Mouse (Mus musculus) CH12.LX (cell line): ENCODE measurements at regions not wholly inside any gene's neighbourhood (a gene's known extent, or its start where the extent isn't known, plus 50 kb on each side); places are given as distances from the start of the nearest gene placed in this dataset.

Experiments
- DNase-seq: peaks from one replicate; pipeline ENCODE4 v3.0.0-alpha.2; 2013; ENCODE audit errors: extremely low read depth
- H3K27ac ChIP-seq: 2 replicates; pipeline ENCODE4 v1.5.1; 2012; ENCODE audit warnings: low read depth, mild to moderate bottlenecking, control low read depth, moderate library complexity; ENCODE audit not compliant: insufficient read depth
- H3K27me3 ChIP-seq: replicated peaks from 2 replicates; pipeline ENCODE3; 2012; ENCODE audit warnings: inconsistent platforms
- H3K36me3 ChIP-seq, 2 experiments: replicated peaks in 1 of 2; 2 replicates each; pipeline versions ENCODE3 to v1.6.1; 2012; ENCODE audit warnings: inconsistent platforms in 1 of 2, low read length in 1 of 2, mild to moderate bottlenecking in 1 of 2, mixed read lengths in 1 of 2, moderate library complexity in 1 of 2; ENCODE audit not compliant: control insufficient read depth in 1 of 2, insufficient read depth in 1 of 2
- H3K4me1 ChIP-seq, 2 experiments: 2 replicates each; pipeline ENCODE4 v1.6.1; 2012; ENCODE audit warnings: inconsistent platforms in 1 of 2, moderate library complexity in 1 of 2; ENCODE audit not compliant: insufficient read depth in 2 of 2, control insufficient read depth in 1 of 2
- H3K4me2 ChIP-seq: 2 replicates; pipeline ENCODE4 v1.6.1; 2012; ENCODE audit warnings: low read depth, mild to moderate bottlenecking, control low read depth; ENCODE audit not compliant: poor library complexity, insufficient read depth, severe bottlenecking
- H3K4me3 ChIP-seq, 3 experiments: fragments of 150-350 bp in 1 of 3; sonication (generic) in 1 of 3; replicated peaks in 1 of 3; 2 replicates each; pipeline versions ENCODE3 to v1.5.1; 2011 to 2012; ENCODE audit warnings: low read depth in 2 of 3, low read length in 2 of 3, mild to moderate bottlenecking in 2 of 3, moderate library complexity in 2 of 3, control low read depth in 1 of 3, improper control_type of control experiment in 1 of 3, inconsistent platforms in 1 of 3, mixed read lengths in 1 of 3; ENCODE audit not compliant: poor library complexity in 1 of 3
- H3K79me2 ChIP-seq: replicated peaks from 2 replicates; pipeline ENCODE4 v1.6.1; 2012; ENCODE audit warnings: mild to moderate bottlenecking, moderate library complexity; ENCODE audit not compliant: control insufficient read depth, poor library complexity, insufficient read depth, severe bottlenecking; ENCODE audit errors: extremely low read depth
- H3K9ac ChIP-seq: 2 replicates; pipeline ENCODE4 v1.6.1; 2012; ENCODE audit warnings: low read depth, mild to moderate bottlenecking, control low read depth, moderate library complexity; ENCODE audit not compliant: insufficient read depth
- H3K9me3 ChIP-seq: replicated peaks from 2 replicates; pipeline ENCODE3; 2012; ENCODE audit warnings: low read length, inconsistent platforms, mixed read lengths
- BHLHE40 ChIP-seq: IDR thresholded peaks from 2 replicates; pipeline ENCODE4 v1.6.1; 2011; ENCODE audit warnings: mild to moderate bottlenecking, low read depth, low read length, improper control_type of control experiment
- CHD2 ChIP-seq: IDR thresholded peaks from 2 replicates; pipeline ENCODE4 v1.6.1; 2011; ENCODE audit warnings: low read length, improper control_type of control experiment
- E2F4 ChIP-seq: IDR thresholded peaks from 2 replicates; pipeline ENCODE4 v1.6.1; 2011; ENCODE audit warnings: low read depth, low read length, improper control_type of control experiment; ENCODE audit not compliant: insufficient replicate concordance
- ELF1 ChIP-seq: IDR thresholded peaks from 2 replicates; pipeline ENCODE4 v1.6.1; 2014; ENCODE audit warnings: low read depth, mild to moderate bottlenecking, inconsistent platforms, low read length, improper control_type of control experiment
- EP300 ChIP-seq: IDR thresholded peaks from 2 replicates; pipeline ENCODE4 v1.6.1; 2011; ENCODE audit warnings: low read length, improper control_type of control experiment
- ETS1 ChIP-seq: conservative IDR thresholded peaks from 2 replicates; pipeline ENCODE4 v1.6.1; 2012; ENCODE audit warnings: low read depth, mild to moderate bottlenecking, inconsistent platforms, low read length, improper control_type of control experiment, moderate library complexity
- GABPA ChIP-seq: IDR thresholded peaks from 2 replicates; pipeline ENCODE4 v1.6.1; 2012; ENCODE audit warnings: low read depth, low read length, improper control_type of control experiment, inconsistent platforms; ENCODE audit not compliant: insufficient replicate concordance
- JUN ChIP-seq: IDR thresholded peaks from 2 replicates; pipeline ENCODE4 v1.6.1; 2011; ENCODE audit warnings: low read depth, mild to moderate bottlenecking, low read length, improper control_type of control experiment, moderate library complexity; ENCODE audit not compliant: insufficient read depth
- JUND ChIP-seq: conservative IDR thresholded peaks from 2 replicates; pipeline ENCODE4 v1.6.1; 2011; ENCODE audit warnings: low read depth, low read length, improper control_type of control experiment
- KAT2A ChIP-seq: IDR thresholded peaks from 2 replicates; pipeline ENCODE4 v1.6.1; 2012; ENCODE audit warnings: low read length, improper control_type of control experiment, inconsistent platforms; ENCODE audit not compliant: insufficient replicate concordance
- MAFK ChIP-seq: IDR thresholded peaks from 2 replicates; pipeline ENCODE4 v1.6.1; 2011; ENCODE audit warnings: low read length, improper control_type of control experiment; ENCODE audit not compliant: insufficient replicate concordance
- MAX ChIP-seq: IDR thresholded peaks from 2 replicates; pipeline ENCODE4 v1.6.1; 2011; ENCODE audit warnings: low read length, improper control_type of control experiment
- MEF2A ChIP-seq: IDR thresholded peaks from 2 replicates; pipeline ENCODE4 v1.6.1; 2014; ENCODE audit warnings: low read depth, mild to moderate bottlenecking, inconsistent platforms, low read length, improper control_type of control experiment, borderline replicate concordance
- MXI1 ChIP-seq: IDR thresholded peaks from 2 replicates; pipeline ENCODE4 v1.6.1; 2011; ENCODE audit warnings: mild to moderate bottlenecking, low read depth, low read length, improper control_type of control experiment
- MYC ChIP-seq: IDR thresholded peaks from 2 replicates; pipeline ENCODE4 v1.6.1; 2011; ENCODE audit warnings: low read depth, mild to moderate bottlenecking, improper control_type of control experiment, low read length
- NRF1 ChIP-seq: IDR thresholded peaks from 2 replicates; pipeline ENCODE4 v1.6.1; 2014; ENCODE audit warnings: low read depth, mild to moderate bottlenecking, inconsistent platforms, low read length, improper control_type of control experiment, moderate library complexity
- PAX5 ChIP-seq: IDR thresholded peaks from 2 replicates; pipeline ENCODE4 v1.6.1; 2012; ENCODE audit warnings: low read length, inconsistent platforms, mixed read lengths
- POLR2AphosphoS2 ChIP-seq: IDR thresholded peaks from 2 replicates; pipeline ENCODE4 v1.6.1; 2011; ENCODE audit warnings: low read depth, low read length, improper control_type of control experiment
- RCOR1 ChIP-seq: conservative IDR thresholded peaks from 2 replicates; pipeline ENCODE4 v1.6.1; 2012; ENCODE audit warnings: low read depth, mild to moderate bottlenecking, inconsistent platforms, low read length, improper control_type of control experiment
- SIN3A ChIP-seq: IDR thresholded peaks from 2 replicates; pipeline ENCODE4 v1.6.1; 2012; ENCODE audit warnings: low read length, improper control_type of control experiment, inconsistent platforms
- TBP ChIP-seq: conservative IDR thresholded peaks from 2 replicates; pipeline ENCODE4 v1.6.1; 2011; ENCODE audit warnings: low read depth, low read length, improper control_type of control experiment
- TCF12 ChIP-seq: IDR thresholded peaks from 2 replicates; pipeline ENCODE4 v1.6.1; 2014; ENCODE audit warnings: low read depth, mild to moderate bottlenecking, inconsistent platforms, low read length, improper control_type of control experiment
- UBTF ChIP-seq: IDR thresholded peaks from 2 replicates; pipeline ENCODE4 v1.6.1; 2012; ENCODE audit warnings: low read depth, mild to moderate bottlenecking, inconsistent platforms, low read length, improper control_type of control experiment, moderate library complexity
- USF2 ChIP-seq: conservative IDR thresholded peaks from 2 replicates; pipeline ENCODE4 v1.6.1; 2011; ENCODE audit warnings: low read depth, low read length, improper control_type of control experiment
- ZC3H11A ChIP-seq: IDR thresholded peaks from 2 replicates; pipeline ENCODE4 v1.6.1; 2012; ENCODE audit warnings: low read depth, mild to moderate bottlenecking, inconsistent platforms, low read length, improper control_type of control experiment
- ZNF384 ChIP-seq: IDR thresholded peaks from 2 replicates; pipeline ENCODE4 v1.6.1; 2012; ENCODE audit warnings: low read depth, low read length, improper control_type of control experiment, inconsistent platforms
- dilution Hi-C: fragments of 300-500 bp; cut with MboI; formaldehyde crosslinking; loops from 2 replicates; pipeline ENCODE4 v1.14.3; 2020; ENCODE audit warnings: low sequenced_read_pairs; ENCODE audit not compliant: extremely low pct_unique_long_range_greater_than_20kb, extremely low pct_ligation_motif_present
- in situ Hi-C: fragments of 300-500 bp; cut with MboI; formaldehyde crosslinking; loops from 3 replicates; pipeline ENCODE4 v1.14.3; 2019; ENCODE audit warnings: low sequenced_read_pairs, low pct_ligation_motif_present, low pct_unique_long_range_greater_than_20kb, mixed read lengths

- H3K27ac ChIP-seq: no peak overlapping the region
- H3K79me2 ChIP-seq: no peaks in the 10 kb centered on the region
- in situ Hi-C loops: no loop called here
- dilution Hi-C loops: no loop called here
- H3K9ac ChIP-seq: no peak overlapping the region
- H3K4me3 ChIP-seq: no peak overlapping the region
- H3K27me3 ChIP-seq: no peaks in the 10 kb centered on the region
- peaks cover 5% of the 10 kb centered on the region for H3K9me3 ChIP-seq
- peaks cover 0 to 51% of the 10 kb centered on the region in 2 experiments; a peak in 2 of 4 replicates for H3K4me1 ChIP-seq
- TF ChIP-seq SIN3A (no peak), POLR2AphosphoS2 (no peak), UBTF (no peak), RCOR1 (no peak), MAFK (no peak), NRF1 (no peak), BHLHE40 (no peak), ELF1 (no peak), PAX5 (no peak), ZNF384 (no peak), USF2 (no peak)
- no peak for DNase-seq
- no peak overlapping the region for H3K4me2 ChIP-seq
- no peaks in the 10 kb centered on the region for H3K36me3 ChIP-seq
These were observed 139.5 kb upstream of the Cops8 start for GRCm38 (mm10) chr1:90463302-90463701.

- no peak for TF ChIP-seq ZC3H11A
- TF ChIP-seq MXI1: no peak
- no peak for TF ChIP-seq PAX5
- no peak for TF ChIP-seq JUN
- no peak for TF ChIP-seq NRF1
- no peak for TF ChIP-seq KAT2A
- TF ChIP-seq USF2: no peak
- no peak for TF ChIP-seq ETS1
- TF ChIP-seq TCF12: no peak
- no peak for TF ChIP-seq MEF2A
- no peak for TF ChIP-seq TBP
- no peak for TF ChIP-seq ZNF384
- no peak for TF ChIP-seq EP300
- TF ChIP-seq MAX: no peak
- no peak for TF ChIP-seq MYC
- TF ChIP-seq CHD2: no peak
- TF ChIP-seq E2F4: no peak
- TF ChIP-seq JUND: no peak
- no peak for TF ChIP-seq GABPA
- Histone ChIP-seq H3K9me3 (no peaks in the 10 kb centered on the region), H3K79me2 (no peaks in the 10 kb centered on the region), H3K9ac (no peak overlapping the region), H3K4me2 (no peak overlapping the region), H3K27ac (no peak overlapping the region), H3K36me3 (no peaks in the 10 kb centered on the region), H3K4me1 (peaks cover 0 to 19% of the 10 kb centered on the region in 2 experiments; a peak in 2 of 4 replicates), H3K4me3 (no peak overlapping the region), H3K27me3 (peaks cover 2% of the 10 kb centered on the region)
- DNase-seq: no peak
- dilution Hi-C loops: no loop called here
- in situ Hi-C loops: no loop called here
These were observed 135.1 kb upstream of the Cops8 start for GRCm38 (mm10) chr1:90467646-90468045.
